Mouse (Mus musculus) brown adipose tissue, adult 24 weeks (tissue): ENCODE results near the gene Slc25a26. TPM values are rescaled to one million over a fixed set of nuclear protein-coding genes. Genes with fewer than 3 reads are reported as not detected.

ENCODE experiments used
- H3K27ac ChIP-seq: fragments of 200-500 bp; replicated peaks from 2 replicates; pipeline ENCODE4 v1.5.1; 2012; ENCODE audit warnings: low read depth, mild to moderate bottlenecking, low read length
- H3K4me1 ChIP-seq: fragments of 200-500 bp; 2 replicates; pipeline ENCODE4 v1.6.1; 2012; ENCODE audit warnings: low read length, mixed read lengths; ENCODE audit not compliant: control insufficient read depth, insufficient read depth, insufficient read length
- H3K4me3 ChIP-seq: fragments of 200-500 bp; 2 replicates; pipeline ENCODE4 v1.5.1; 2012; ENCODE audit warnings: low read depth, mild to moderate bottlenecking, low read length, moderate library complexity; ENCODE audit not compliant: insufficient read depth
- polyA plus RNA-seq: library from polyadenylated mRNA; stranded (reverse); fragments of >200 nt; gene quantifications from 2 replicates; pipeline ENCODE4 v1.2.4, GENCODE M21; 2012; ENCODE audit not compliant: missing spikeins, insufficient read depth, insufficient read length

The Slc25a26 gene
- polyA plus RNA-seq, 1 experiment = 21.4 TPM

DNA sequence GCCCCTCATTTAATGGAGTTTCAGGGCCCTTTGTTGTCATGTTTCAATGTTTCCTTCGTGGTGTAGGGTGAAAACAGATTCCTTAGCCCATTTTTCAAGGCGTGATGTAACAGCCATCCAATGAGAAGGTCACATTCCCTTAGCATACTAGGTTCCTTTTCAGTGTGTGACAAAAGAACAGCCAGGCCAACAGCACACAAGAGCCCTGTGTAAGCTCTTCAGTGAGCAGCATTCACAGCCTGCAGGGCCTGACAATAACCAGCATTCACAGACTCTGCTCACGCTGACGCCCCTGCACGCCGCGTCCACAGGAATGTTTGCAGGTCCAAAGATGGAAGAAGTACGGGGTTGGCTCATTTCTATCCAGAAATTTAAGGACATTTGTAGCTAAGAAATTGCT is 77.9 kb downstream of the Slc25a26 start:
- H3K27ac ChIP-seq = no peak overlapping the region
- no peak overlapping the region for H3K4me3 ChIP-seq
- no peaks in the 10 kb centered on the region for H3K4me1 ChIP-seq

DNA sequence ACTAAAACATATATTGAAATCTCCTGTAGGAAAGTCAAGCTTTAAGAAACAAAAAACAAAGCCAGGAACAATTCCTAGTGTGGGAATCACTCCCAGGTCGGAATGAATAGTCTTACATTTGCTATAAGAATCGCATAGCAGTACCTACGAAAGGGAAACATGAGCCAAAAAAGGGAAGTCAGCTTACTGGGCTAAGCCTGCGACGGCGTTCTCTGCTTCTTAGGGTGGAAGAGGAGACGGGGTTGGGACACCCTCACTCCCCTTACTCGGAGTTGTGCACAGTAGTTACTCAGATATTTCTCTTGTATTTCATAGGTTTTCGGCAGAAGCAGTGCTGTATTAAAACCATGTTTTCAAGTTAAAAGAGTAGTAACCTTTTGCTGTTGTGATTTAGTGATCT is 81.9 kb downstream of the Slc25a26 start:
- no peak overlapping the region for H3K27ac ChIP-seq
- H3K4me1 ChIP-seq = no peaks in the 10 kb centered on the region
- H3K4me3 ChIP-seq = no peak overlapping the region

DNA sequence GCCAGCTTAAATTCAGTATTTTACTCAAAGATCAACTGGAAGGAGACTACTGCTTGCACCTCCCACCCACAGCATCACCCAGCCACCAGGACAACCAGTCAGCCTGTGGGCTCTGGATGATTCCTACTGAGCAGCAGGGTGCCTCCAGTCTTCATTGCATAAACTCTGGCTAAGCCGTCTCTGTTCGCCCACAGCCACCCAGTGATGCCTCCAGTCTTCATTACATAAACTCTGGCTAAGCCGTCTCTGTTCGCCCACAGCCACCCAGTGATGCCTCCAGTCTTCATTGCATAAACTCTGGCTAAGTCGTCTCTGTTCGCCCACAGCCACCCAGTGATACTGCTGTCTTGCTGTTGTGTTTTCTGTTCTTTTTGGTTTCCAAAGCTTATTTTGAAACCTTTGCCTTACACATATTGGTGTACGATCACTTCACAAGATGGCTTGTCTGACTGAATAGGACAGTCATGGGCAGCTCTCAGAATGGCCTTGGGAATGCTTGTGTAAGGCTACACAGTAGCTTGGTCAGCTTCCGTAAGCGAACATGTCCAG is 84.1 kb downstream of the Slc25a26 start:
- no peak overlapping the region for H3K27ac ChIP-seq
- no peaks in the 10 kb centered on the region for H3K4me1 ChIP-seq
- H3K4me3 ChIP-seq = no peak overlapping the region

DNA sequence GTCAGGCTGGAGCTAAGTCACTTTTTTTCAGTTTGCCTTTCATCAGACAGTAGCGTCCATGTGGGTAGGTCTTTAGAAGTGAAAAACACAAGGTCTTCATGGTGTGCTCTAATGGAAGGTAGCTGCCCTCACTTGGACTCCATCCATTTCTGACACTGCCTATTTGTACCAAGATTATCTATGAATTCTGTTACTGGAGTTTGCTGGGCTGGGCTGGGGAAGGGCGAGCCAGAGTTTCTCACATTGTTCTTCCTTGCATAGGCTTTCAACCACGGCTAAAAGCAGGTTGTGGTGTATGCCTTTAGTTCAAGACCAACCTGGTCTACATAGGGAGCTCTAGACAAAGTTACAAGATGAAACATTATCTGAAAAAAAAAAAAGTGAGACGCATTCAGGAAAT is 84.8 kb downstream of the Slc25a26 start:
- H3K4me3 ChIP-seq = no peak overlapping the region
- H3K4me1 ChIP-seq = no peaks in the 10 kb centered on the region
- H3K27ac ChIP-seq = no peak overlapping the region

DNA sequence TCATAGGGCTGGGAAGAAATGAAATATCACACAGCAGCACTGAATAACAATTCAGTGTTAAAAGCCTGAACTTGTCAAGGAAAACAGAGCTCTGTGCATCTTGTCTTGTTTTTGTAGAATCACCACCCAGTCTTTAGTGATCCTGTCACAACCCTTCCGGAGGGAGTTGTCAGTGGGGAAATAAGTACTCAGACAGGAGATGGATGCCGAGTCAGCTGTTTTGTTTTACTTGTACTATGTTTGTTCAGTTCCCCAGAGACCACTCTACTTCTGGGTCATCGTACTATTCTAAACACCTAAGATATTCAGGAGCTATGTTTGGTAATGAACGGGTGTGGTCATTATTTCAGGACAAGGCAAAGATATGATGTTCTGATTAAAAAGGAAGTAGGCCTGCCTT is 88.2 kb downstream of the Slc25a26 start:
- Histone ChIP-seq H3K4me1 (peaks cover 11% of the 10 kb centered on the region; the same call in 1 of the 2 replicates), H3K27ac (no peak overlapping the region), H3K4me3 (no peak overlapping the region)

DNA sequence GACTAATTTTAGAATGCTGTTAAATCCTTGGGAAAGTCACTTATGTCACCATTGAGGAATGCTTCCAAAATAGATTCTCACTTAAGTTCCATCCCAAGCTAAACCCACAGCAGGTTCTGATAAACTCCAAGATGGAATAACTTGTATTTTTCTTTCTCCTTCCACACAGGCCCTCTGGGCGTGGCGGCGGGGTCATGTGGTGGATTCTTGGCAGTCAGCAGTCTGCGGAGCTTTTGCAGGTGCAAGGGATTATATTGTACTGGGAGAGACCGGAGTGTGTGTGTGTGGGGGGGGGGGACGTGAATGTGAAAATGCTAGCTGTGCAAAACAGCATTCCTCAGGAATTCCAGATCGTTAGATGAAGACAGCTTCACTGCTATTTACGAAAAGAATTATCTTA is 92.1 kb downstream of the Slc25a26 start:
- H3K27ac ChIP-seq = no peak overlapping the region
- H3K4me1 ChIP-seq = peaks cover 19% of the 10 kb centered on the region
- H3K4me3 ChIP-seq = no peak overlapping the region

DNA sequence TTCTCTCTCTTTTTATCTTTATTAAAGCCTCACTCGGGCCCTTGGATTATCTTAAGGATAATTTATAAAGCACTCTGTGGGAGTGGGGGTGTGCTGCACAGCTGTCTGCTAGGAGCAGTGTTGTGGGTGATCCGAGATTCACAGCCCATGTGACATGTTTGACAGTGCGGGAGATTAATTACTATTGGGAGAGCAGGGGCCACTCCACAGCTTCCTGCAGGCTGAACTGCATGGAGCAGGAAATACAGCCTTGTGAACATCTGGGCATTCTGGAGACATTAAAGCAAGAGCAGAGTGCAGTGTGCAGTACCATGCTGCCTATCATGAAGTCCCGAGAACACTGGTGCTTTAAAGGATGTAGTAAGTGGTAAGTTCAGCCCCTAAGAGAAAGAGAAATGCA is 92.6 kb downstream of the Slc25a26 start:
- H3K4me3 ChIP-seq = no peak overlapping the region
- H3K4me1 ChIP-seq = peaks cover 19% of the 10 kb centered on the region
- H3K27ac ChIP-seq = no peak overlapping the region

DNA sequence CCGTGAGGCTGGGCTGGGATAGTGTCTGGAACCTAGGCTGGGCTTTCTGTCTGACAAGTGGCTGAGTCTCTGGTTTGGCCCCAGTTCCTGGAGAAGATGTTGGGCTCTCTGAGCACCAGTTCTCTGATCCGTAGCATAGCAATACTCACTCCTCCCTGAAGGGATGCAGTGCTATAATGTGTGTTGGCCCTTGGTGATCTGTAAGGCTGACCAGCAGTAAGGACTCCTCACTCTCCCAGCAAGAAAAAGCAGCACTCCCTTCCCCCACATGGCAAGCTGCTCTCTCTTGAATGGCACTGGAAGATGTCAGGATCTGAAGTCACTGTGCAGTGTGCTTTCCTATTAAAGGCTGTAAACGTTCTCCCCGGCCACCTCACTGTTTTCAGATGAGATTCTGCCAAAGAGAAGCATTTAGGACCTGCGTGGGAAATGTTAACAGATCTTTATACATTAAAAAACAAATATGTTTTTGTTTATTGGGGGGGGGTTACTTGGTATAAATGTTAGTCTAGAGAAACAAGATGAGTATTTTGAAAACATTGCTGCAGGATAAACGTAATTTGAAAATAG is 94.0 kb downstream of the Slc25a26 start:
- H3K4me1 ChIP-seq = peaks cover 19% of the 10 kb centered on the region
- no peak overlapping the region for H3K27ac ChIP-seq

DNA sequence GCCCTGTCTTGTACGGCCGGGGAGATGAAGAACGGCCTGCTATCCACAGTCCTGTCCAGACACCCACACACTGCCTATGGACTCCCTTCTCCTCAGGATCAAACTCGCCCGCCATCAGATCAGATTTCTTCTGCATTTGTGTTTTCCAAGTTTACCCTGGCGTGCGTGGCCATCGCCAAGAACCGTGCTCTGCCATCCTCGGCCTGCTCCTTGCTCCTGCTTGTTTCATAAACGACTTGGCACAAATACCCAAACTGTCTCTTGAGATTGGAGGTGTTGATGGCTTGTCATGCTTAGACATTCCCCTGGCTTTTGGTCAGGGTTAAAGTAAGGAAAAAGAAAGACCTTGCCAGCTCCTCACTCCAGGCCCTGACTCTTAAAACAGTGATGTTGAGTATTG is 94.6 kb downstream of the Slc25a26 start:
- Histone ChIP-seq H3K4me1 (peaks cover 19% of the 10 kb centered on the region), H3K4me3 (no peak overlapping the region), H3K27ac (no peak overlapping the region)

More for the DNA sequence above, 94.0 kb downstream of the Slc25a26 start:
- H3K4me3 ChIP-seq = no peak overlapping the region

DNA sequence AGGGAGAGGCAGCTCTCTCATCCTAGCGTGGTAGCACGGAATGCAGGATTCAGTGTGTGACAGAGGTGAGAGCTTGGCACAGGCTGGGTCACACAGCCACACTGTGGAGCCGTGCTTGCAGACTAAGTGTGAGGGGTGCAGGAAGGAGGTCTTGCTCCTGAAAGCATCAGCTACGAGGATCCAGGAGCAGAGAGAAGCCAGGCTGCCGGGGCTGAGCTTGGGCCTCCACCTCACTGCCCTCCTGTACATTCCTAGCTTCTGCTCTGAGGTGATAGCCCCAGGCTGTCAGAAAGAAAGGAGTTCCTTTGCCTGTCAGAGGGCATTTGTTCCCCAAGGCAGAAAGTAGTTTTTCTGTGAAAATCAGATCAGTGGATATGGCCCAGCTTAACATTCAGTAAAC is 95.1 kb downstream of the Slc25a26 start:
- peaks cover 19% of the 10 kb centered on the region for H3K4me1 ChIP-seq
- H3K27ac ChIP-seq = 0 out of 2 replicates have a peak overlapping the region, but pooled peaks have one; percentile 7
- no peak overlapping the region for H3K4me3 ChIP-seq

DNA sequence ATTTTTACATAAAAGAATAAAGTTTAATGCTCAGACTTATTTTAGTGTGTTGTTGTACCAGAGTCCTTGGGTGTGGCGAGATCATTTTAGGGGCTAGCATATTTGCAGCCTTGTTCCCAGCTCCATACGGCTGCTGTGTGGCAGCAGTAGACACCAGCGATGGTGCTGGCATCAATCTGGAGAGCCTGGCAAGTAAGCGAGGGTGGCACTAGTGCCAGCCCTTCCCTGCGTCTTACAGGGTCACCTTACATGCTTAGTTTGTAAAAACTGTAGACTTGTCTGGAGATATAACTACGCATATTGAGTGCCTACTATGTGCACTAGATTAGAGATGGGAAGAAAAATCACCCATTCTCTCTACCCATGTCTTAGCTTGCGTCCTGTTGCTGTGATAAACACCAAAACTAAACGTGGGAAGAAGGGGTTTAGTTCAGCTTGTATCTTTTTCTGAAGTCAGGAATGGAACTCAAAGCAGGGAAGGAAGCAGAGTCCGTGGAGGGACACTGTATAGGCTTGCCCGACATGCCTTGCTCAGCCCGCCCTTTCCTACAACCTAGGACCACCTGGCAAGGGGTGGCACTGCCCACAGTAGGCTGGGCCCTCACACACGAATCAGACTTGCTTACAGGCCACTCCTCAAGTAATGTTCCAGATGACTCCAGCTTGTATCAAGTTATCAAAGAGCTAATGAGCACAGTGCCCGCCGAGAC is 96.1 kb downstream of the Slc25a26 start:
- Histone ChIP-seq H3K4me3 (no peak overlapping the region), H3K4me1 (peaks cover 19% of the 10 kb centered on the region), H3K27ac (peak overlapping the region; percentile 38; the same call in 1 of the 2 replicates)

DNA sequence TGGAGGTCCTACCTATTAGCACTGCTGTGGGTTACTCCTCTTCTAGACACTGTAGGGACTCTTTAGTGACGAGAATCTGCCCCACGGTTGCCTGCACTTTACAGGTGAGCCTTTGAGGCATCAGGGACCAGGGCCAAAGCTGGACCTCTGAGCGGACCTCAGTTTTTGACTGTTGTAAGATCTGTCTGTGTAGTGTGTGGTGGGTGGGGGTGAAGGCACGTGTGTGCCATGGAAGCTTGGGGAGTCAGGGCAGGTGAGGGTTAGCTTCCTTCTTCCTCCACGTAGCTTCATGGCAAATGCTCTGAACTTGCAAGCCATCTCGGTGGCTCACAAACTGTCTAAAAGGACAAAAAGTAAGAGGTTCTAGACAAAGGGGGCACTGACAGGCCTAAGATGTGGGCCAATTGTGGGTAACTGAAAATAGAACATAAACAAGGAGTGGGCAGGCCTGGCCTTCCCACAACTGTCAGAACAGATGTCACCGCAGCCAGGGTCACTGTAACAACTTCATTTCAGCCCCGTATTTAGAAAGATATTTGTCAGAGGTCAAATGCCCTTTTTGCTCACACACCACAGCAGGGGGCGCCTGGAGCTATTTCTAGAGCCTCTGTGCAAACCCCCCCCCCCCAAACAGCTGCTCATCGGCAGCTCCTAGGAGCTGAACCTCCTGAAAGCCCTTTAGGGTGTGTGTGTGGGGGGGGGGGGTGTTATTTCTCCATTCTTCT is 96.8 kb downstream of the Slc25a26 start:
- Histone ChIP-seq H3K4me1 (peaks cover 22% of the 10 kb centered on the region), H3K27ac (peak overlapping the region; percentile 38), H3K4me3 (no peak overlapping the region)

DNA sequence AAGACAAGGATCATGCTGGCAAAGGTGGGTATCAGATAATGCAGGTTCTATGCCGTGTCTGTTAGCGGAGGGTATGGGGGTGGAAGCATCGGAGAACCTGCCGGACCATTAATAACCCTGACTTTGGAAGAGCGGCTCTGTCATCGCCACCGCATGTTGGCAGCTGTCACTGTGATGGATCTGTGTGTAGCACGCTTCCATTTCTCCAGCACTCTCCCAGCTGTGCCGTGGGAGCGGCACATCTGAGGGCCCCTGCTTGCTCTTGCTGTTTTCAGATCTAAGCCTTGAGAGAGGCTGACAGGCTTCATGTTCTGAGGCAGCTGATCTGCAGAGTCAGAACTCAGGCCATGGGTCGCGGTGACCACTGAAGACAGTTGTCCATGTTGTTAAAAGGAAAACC is 98.3 kb downstream of the Slc25a26 start:
- no peak overlapping the region for H3K4me3 ChIP-seq
- H3K4me1 ChIP-seq = peaks cover 16% of the 10 kb centered on the region
- no peak overlapping the region for H3K27ac ChIP-seq

DNA sequence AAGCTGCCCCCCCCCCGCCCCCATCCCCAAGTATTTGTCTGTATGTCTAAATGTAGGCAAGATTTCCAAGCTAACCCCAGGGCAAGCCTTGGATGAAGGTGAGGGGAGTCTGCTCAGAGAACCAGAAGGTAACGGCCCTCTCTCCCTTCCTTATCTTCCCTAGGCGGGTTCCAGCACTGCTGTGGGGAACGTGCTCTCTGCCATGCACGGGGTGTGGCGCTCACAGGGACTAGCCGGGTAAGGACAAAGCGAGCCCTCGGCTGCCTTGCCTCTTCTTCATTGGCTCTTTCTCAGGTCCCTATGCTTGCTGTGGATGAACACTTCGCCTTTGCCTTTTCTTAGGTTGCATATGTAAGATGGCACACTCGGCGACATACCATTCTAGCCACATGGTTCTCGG is 98.9 kb downstream of the Slc25a26 start:
- no peak overlapping the region for H3K27ac ChIP-seq
- H3K4me3 ChIP-seq = no peak overlapping the region
- peaks cover 16% of the 10 kb centered on the region for H3K4me1 ChIP-seq

DNA sequence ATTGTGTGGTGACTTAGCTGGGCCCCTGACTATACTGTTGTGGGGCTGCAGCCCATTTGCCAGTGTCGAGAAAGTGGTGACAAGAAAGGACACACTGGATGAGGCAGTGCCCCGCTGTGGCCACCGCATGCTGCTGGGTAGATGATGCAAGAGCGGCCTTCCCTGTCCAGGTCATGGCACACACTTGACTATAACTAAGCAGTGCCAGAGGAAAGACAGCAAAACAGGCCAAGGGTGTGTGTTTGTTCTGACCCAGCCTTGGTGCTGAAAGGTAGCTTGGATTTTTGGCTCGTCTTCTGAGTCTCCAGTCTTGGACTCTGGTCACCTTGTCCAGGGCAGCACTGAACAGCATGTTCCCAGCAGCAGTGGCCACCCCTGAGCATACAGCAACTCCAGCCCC is 101.0 kb downstream of the Slc25a26 start:
- H3K4me1 ChIP-seq = peaks cover 16% of the 10 kb centered on the region
- H3K27ac ChIP-seq = no peak overlapping the region; the same call in 1 of the 2 replicates
- no peak overlapping the region for H3K4me3 ChIP-seq
